Mouse (Mus musculus) kidney, embryonic 15.5 days (tissue): Measurements from ENCODE around the gene Gm6164. TPM values are rescaled to one million over a fixed set of nuclear protein-coding genes. Genes with fewer than 3 reads are reported as not detected.
"Not testable (repeated sequence)": the region's sequence is repeated elsewhere in the genome, so short reads cannot be mapped to it uniquely, and the experiment has no call there.

Experiments used
- ATAC-seq: fragments of 200-750 bp; cut with Nextera tagmentation; replicated peaks from 2 replicates; pipeline ENCODE4 v1.8.0; 2017; ENCODE audit warnings: moderate TSS enrichment; ENCODE audit not compliant: low FRiP score
- H3K27ac ChIP-seq: fragments of 300-500 bp; sonication (generic); 2 replicates; pipeline ENCODE4 v1.5.1; 2015; ENCODE audit warnings: mild to moderate bottlenecking, inconsistent platforms
- H3K27me3 ChIP-seq: fragments of 300-500 bp; sonication (generic); 2 replicates; pipeline ENCODE4 v1.6.1; 2015; ENCODE audit warnings: inconsistent platforms
- H3K36me3 ChIP-seq: fragments of 300-500 bp; sonication (generic); 2 replicates; pipeline ENCODE4 v1.6.1; 2015; ENCODE audit warnings: inconsistent platforms
- H3K4me1 ChIP-seq: fragments of 300-500 bp; sonication (generic); 2 replicates; pipeline ENCODE4 v1.6.1; 2015; ENCODE audit warnings: inconsistent platforms
- H3K4me2 ChIP-seq: fragments of 300-500 bp; sonication (generic); 2 replicates; pipeline ENCODE4 v1.6.1; 2015; ENCODE audit warnings: moderate library complexity, mild to moderate bottlenecking, inconsistent platforms
- H3K4me3 ChIP-seq: fragments of 300-500 bp; sonication (generic); replicated peaks from 2 replicates; pipeline ENCODE4 v1.5.1; 2015; ENCODE audit warnings: mild to moderate bottlenecking, inconsistent platforms
- H3K9ac ChIP-seq: fragments of 300-500 bp; sonication (generic); 2 replicates; pipeline ENCODE4 v1.6.1; 2015; ENCODE audit warnings: mild to moderate bottlenecking, inconsistent platforms
- H3K9me3 ChIP-seq: fragments of 300-500 bp; sonication (generic); replicated peaks from 2 replicates; pipeline ENCODE4 v1.6.1; 2016; ENCODE audit warnings: inconsistent platforms
- WGBS: fragments of 180-500 bp; shearing (Covaris S2); methylation state at CpG from one replicate; pipeline ENCODE4 v1.1.7; 2015; ENCODE audit warnings: mixed read lengths; 5-methylcytosine and 5-hydroxymethylcytosine counted together
- polyA plus RNA-seq: library from polyadenylated mRNA; unstranded; fragments of >200 nt; fragmentation: Nextera tagmentation; extraction: Ambion mirVana; gene quantifications from 2 replicates; pipeline ENCODE4 v1.2.1, GENCODE M21; 2015

Gene Gm6164
- polyA plus RNA-seq, result not detected in 2 replicates

DNA sequence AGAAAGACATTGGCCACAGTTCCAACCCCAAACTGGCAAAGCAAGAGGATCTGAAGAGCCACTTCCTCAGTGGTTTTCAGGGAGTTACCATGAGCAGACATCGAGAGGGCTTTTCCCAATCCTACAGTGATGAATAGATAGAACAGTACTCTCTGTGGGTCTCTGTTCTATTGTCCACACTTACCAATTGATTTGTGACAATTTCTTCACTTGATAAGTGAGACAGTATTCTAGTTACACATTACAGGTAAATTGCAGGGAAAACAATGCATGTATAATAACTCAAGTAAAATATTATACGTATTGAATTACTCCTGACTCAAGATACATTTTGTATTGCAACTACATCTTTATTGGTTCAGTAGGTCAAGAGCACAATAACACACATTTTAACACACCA is at the start of gene Gm6164:
Gene Gm6164 (minus strand): TSS at position 101 of the 400 bp plus-strand sequence.
- H3K36me3 ChIP-seq, H3K27ac ChIP-seq, ATAC-seq, H3K9ac ChIP-seq, H3K27me3 ChIP-seq, H3K4me3 ChIP-seq, H3K4me1 ChIP-seq, H3K4me2 ChIP-seq, H3K9me3 ChIP-seq: not testable (repeated sequence)
- no CpG with 5 or more reads among the region's 2 CpGs for whole genome bisulfite sequencing

DNA sequence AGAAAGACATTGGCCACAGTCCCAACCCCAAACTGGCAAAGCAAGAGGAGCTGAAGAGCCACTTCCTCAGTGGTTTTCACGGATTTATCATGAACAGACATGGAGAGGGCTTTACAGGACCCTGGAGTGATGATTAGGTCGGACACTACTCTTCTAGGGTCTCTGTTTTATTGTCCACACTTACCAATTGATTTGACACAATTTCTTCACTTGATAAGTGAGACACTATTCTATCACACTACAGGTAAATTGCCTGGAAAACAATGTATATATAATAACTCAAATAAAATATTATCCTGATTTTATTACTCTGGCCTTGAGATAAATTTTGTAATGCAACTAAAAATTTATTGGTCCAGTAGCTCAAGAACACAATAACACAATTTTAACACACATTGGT is 28.3 kb upstream of the Gm6164 start, which contains the start of gene Gm4498:
Gene Gm4498 (minus strand): TSS at position 101 of the 400 bp plus-strand sequence.
- H3K9me3 ChIP-seq, H3K27me3 ChIP-seq, H3K27ac ChIP-seq, H3K4me2 ChIP-seq, ATAC-seq, H3K9ac ChIP-seq, H3K36me3 ChIP-seq, H3K4me1 ChIP-seq, H3K4me3 ChIP-seq: not testable (repeated sequence)
- WGBS, result no CpG with 5 or more reads among the region's 2 CpGs

DNA sequence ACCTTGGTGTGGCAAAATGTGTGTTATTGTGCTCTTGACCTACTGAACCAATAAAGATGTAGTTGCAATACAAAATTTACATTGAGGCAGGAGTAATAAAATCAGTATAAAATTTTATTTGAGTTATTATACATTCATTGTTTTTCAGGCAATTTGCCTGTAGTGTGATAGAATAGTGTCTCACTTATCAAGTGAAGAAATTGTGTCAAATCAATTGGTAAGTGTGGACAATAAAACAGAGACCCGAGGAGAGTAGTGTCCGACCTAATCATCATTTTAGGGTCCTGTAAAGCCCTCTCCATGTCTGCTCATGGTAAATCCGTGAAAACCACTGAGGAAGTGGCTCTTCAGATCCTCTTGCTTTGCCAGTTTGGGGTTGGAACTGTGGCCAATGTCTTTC is 12.0 kb downstream of the Gm6164 start, which contains the start of gene Vmn1r95:
Gene Vmn1r95 (plus strand): TSS at position 301 of the 400 bp plus-strand sequence.
- H3K9ac ChIP-seq, H3K4me3 ChIP-seq, H3K4me1 ChIP-seq, H3K36me3 ChIP-seq, H3K27ac ChIP-seq, ATAC-seq, H3K27me3 ChIP-seq, H3K4me2 ChIP-seq, H3K9me3 ChIP-seq: not testable (repeated sequence)
- no CpG with 5 or more reads among the region's 3 CpGs for WGBS

DNA sequence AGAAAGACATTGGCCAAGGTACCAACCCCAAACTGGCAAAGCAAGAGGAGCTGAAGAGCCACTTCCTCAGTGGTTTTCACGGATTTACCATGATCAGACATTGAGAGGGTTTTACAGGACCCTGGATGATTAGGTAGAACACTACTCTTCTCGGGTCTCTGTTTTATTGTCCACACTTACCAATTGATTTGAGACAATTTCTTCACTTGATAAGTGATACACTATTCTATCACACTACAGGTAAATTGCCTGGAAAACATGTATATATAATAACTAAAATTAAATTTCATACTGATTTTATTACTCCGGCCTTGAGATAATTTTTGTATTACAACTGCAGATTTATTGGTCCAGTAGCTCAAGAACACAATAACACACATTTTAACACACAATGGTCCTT is 37.1 kb downstream of the Gm6164 start, which contains the start of gene Vmn1r94:
Gene Vmn1r94 (minus strand): TSS at position 101 of the 400 bp plus-strand sequence.
- not testable (repeated sequence) for H3K4me1 ChIP-seq, H3K27ac ChIP-seq, H3K4me2 ChIP-seq, H3K27me3 ChIP-seq, H3K9ac ChIP-seq, H3K9me3 ChIP-seq, H3K36me3 ChIP-seq, ATAC-seq, H3K4me3 ChIP-seq
- no CpG with 5 or more reads among the region's 3 CpGs for whole genome bisulfite sequencing

Other genes starting within 250 kb of the Gm6164 start
- not detected in 2 replicates for gene Ceacam20, start 240.2 kb downstream of the Gm6164 start, polyA plus RNA-seq
- gene Nlrp9b, start 214.1 kb downstream of the Gm6164 start, polyA plus RNA-seq, result not detected in 2 replicates
- gene Vmn1r91, start 105.9 kb downstream of the Gm6164 start, polyA plus RNA-seq, result not detected in 2 replicates
- not detected in 2 replicates for gene Gm16442, start 83.0 kb downstream of the Gm6164 start, polyA plus RNA-seq
- not detected in 2 replicates for gene Vmn1r93, start 66.5 kb downstream of the Gm6164 start, polyA plus RNA-seq
- gene Vmn1r94, start 37.2 kb downstream of the Gm6164 start, polyA plus RNA-seq, result not detected in 2 replicates
- not detected in 2 replicates for gene Vmn1r95, start 11.9 kb downstream of the Gm6164 start, polyA plus RNA-seq
- gene Gm4498, start 28.2 kb upstream of the Gm6164 start, polyA plus RNA-seq, result not detected in 2 replicates
- gene Gm5890, start 57.2 kb upstream of the Gm6164 start, polyA plus RNA-seq, result not detected in 2 replicates
- gene Gm4133, start 128.5 kb upstream of the Gm6164 start, polyA plus RNA-seq, result not detected in 2 replicates
- not detected in 2 replicates for gene Gm5728, start 169.8 kb upstream of the Gm6164 start, polyA plus RNA-seq
- not detected in 2 replicates for gene Vmn1r100, start 212.3 kb upstream of the Gm6164 start, polyA plus RNA-seq
- not detected in 2 replicates for gene Vmn1r101, start 237.0 kb upstream of the Gm6164 start, polyA plus RNA-seq